Mouse (Mus musculus): ENCODE results near the gene Gbgt1. TPM values are rescaled to one million over a fixed set of nuclear protein-coding genes. Genes with fewer than 3 reads are reported as not detected.
A peak's percentile ranks its signal among the peaks of the same experiment; 100 is the strongest.

The Gbgt1 gene
- total RNA-seq, 4 experiments from 2014 or later: 2.1 to 6.6 (median 3.4) TPM

GRCm38 (mm10) chr2:28528354-28528730 lies 31.7 kb downstream of the Gbgt1 start:
- no peak for DNase-seq (ENCODE audit: low spot score in 2 of 2)

GRCm38 (mm10) chr2:28529856-28530255 lies 33.2 kb downstream of the Gbgt1 start:
- DNase-seq (ENCODE audit: low spot score in 2 of 2): no peak

GRCm38 (mm10) chr2:28530311-28530710 lies 33.6 kb downstream of the Gbgt1 start:
- no peak for DNase-seq (ENCODE audit: low spot score in 2 of 2)

- peak; percentile 86 to 88 for DNase-seq (ENCODE audit: low spot score in 2 of 2)
Measured at GRCm38 (mm10) chr2:28532938-28533771, 36.5 kb downstream of the Gbgt1 start.

GRCm38 (mm10) chr2:28533901-28534435 lies 37.3 kb downstream of the Gbgt1 start:
- DNase-seq (ENCODE audit: low spot score in 2 of 2): no peak

GRCm38 (mm10) chr2:28534436-28535262 lies 38.0 kb downstream of the Gbgt1 start:
- DNase-seq (ENCODE audit: low spot score in 2 of 2): no peak

GRCm38 (mm10) chr2:28535263-28535540 lies 38.5 kb downstream of the Gbgt1 start:
- no peak for DNase-seq (ENCODE audit: low spot score in 2 of 2)

- peak; percentile 71 to 75 for DNase-seq (ENCODE audit: low spot score in 2 of 2)
Measured at GRCm38 (mm10) chr2:28535650-28536049, 39.0 kb downstream of the Gbgt1 start.

GRCm38 (mm10) chr2:28536166-28536565 lies 39.5 kb downstream of the Gbgt1 start:
- no peak for DNase-seq (ENCODE audit: low spot score in 2 of 2)

- no peak for DNase-seq (ENCODE audit: low spot score in 2 of 2)
Measured at GRCm38 (mm10) chr2:28536766-28537633, 40.3 kb downstream of the Gbgt1 start.

- DNase-seq (ENCODE audit: low spot score in 2 of 2): no peak
Measured at GRCm38 (mm10) chr2:28537634-28537920, 40.9 kb downstream of the Gbgt1 start.

- no peak for DNase-seq (ENCODE audit: low spot score in 2 of 2)
Measured at GRCm38 (mm10) chr2:28537995-28538816, 41.5 kb downstream of the Gbgt1 start.

GRCm38 (mm10) chr2:28538817-28539128 lies 42.1 kb downstream of the Gbgt1 start:
- DNase-seq (ENCODE audit: low spot score in 2 of 2): no peak

- peak; percentile 82 to 84 for DNase-seq (ENCODE audit: low spot score in 2 of 2)
Measured at GRCm38 (mm10) chr2:28539206-28539605, 42.5 kb downstream of the Gbgt1 start.

GRCm38 (mm10) chr2:28539949-28540348 lies 43.3 kb downstream of the Gbgt1 start:
- DNase-seq (ENCODE audit: low spot score in 2 of 2): no peak

- no peak for DNase-seq (ENCODE audit: low spot score in 2 of 2)
Measured at GRCm38 (mm10) chr2:28540587-28541227, 44.0 kb downstream of the Gbgt1 start.

GRCm38 (mm10) chr2:28543894-28544293 lies 47.2 kb downstream of the Gbgt1 start:
- no peak for DNase-seq (ENCODE audit: low spot score in 2 of 2)

- no peak for DNase-seq (ENCODE audit: low spot score in 2 of 2)
Measured at GRCm38 (mm10) chr2:28545976-28546375, 49.3 kb downstream of the Gbgt1 start.

GRCm38 (mm10) chr2:28546560-28546959 lies 49.9 kb downstream of the Gbgt1 start:
- no peak for DNase-seq (ENCODE audit: low spot score in 2 of 2)
